Mouse (Mus musculus) embryo, embryonic 10 days (tissue): ENCODE results near the gene Ank.
A peak's percentile ranks its signal among the peaks of the same experiment; 100 is the strongest.

Experiments
- DNase-seq: peaks from one replicate; pipeline ENCODE4 v3.0.0-alpha.2; 2015; ENCODE audit warnings: low spot score

Ank gene

DNA sequence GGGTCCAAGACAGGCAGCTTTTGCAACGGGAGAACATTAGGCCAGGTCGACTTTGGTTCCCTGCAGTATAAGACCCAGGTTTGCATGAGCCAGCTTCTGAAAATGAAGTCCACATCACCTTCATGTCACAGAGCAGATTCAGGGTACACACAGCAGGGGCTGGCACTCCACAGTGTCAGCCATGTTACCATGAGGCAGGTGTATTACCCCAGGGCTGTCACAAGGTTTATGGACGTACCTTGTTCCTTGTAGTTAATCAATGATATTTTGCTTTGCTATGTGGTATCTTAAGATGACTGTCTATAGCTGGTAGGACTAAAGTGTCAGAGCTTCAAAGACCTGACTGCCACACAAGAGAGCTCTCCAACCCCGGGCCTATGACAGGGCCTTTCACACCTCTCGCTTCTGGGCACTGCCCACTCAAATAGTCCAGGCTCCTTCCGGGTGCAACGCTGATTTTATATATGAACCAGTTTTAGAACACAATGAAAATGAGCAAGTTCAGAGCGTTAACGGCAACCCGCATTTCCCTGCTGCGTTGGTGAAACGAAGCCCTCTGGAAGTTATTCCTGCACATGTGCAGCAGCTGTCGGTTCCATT, 132.4 kb downstream of the Ank start:
- no peak for DNase-seq

DNA sequence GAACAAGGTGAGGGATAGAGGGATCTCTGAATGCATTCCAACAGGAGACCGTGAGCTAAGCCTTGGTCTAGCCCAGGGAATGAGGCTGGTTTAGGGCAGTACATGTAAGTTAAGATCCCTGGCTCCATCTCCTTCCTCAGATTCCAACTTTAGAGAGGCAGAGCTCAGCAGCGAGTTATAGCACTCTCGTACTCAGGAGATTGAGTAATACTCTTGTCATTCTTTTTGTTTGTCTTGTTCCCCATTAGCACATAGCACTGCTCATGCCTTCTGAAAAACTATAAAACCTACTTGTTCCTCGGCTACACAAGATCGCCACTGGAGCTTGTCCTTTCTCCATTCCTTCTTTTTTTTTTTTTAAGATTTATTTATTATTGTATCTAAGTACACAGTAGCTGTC, 134.0 kb downstream of the Ank start:
- no peak for DNase-seq

DNA sequence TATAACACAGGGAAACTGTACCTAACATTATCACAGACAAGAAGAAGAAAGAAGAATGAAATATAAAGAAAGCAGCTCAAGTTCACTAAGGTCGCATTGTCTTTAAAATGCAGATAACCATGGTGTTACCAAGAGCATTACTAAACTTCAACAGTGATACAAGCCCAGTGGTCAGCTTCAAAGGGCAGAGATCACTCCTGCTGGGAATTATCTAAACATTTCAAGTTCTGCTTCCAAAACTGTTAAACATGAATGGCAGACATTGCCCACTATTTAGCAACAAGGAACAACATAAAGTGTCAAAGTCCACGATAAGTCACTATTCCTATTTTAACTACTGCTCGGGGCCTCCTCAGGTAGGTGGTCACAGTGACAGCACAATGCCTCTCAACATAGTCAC, 138.1 kb downstream of the Ank start:
- no peak for DNase-seq

DNA sequence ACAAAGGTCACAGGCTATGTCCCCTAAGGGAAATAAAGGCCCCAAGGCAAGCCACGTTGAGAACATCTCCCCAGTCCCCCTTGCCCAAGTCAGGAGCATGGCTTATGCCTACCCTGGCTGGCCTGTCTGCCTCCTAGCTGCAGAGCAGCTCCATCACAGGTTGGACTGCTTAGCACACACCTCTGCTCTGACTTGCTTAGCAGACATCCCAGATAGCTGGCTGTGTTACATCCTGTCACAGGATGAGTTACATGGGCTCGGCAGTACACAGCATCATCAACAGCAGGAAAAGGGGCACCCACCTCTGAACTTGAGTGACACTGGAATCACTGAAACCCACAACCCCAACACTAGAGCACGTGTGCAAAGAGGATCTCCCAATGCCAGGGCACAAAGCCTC, 138.8 kb downstream of the Ank start:
- DNase-seq: no peak

DNA sequence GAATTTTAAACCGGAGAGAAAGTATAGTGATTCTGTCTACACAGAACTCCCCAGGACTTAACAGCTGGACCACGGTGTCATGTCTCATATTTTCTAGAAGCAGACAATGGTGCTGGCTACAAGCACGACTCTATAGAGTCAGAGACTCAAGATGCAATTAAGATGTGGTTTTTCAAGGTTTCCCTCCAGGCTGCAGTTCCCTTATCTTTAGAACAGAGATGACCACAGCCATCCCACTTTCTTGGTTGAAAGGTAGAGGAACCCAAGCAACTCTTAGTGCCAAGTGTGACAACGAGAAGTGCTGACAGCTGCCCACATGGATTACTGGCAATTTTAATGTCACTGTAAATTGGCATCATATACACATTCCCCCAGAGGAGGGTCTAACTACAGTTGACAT, 143.1 kb downstream of the Ank start:
- DNase-seq: no peak

DNA sequence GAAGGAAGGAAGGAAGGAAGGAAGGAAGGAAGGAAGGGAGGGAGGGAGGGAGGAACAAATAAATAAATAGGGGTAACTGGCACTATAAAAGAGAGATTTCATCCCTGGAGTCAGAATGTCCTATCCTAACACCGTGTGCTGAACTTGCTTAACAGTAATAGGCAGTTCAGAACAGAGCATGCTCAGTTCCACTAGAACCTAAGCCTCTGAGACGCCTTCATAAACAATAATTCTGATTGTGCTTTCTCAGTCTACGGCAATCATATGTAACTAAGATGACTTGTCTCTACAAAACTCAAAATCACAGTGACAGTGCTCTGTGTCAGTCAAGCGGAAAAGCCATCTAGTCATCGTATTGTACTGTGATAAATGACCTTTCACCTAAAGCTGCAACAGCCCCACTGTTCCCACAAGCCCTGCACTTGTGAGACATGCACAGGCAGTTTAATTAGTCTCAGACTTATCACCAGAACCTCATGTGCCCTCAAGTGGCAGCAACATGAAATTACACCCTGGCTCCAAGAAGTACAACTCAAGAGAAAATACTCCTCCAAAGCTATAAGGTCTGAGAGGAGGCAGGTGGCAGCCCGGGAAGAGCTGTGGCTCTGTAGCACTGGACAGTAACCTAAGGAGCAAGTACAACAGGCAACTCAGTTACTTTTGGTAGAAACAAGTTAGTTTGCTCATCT, 146.2 kb downstream of the Ank start:
- peak; percentile 87 for DNase-seq

GRCm38 (mm10) chr15:27613255-27613654, 146.8 kb downstream of the Ank start:
- no peak for DNase-seq

GRCm38 (mm10) chr15:27616159-27616558, 149.7 kb downstream of the Ank start:
- no peak for DNase-seq

DNA sequence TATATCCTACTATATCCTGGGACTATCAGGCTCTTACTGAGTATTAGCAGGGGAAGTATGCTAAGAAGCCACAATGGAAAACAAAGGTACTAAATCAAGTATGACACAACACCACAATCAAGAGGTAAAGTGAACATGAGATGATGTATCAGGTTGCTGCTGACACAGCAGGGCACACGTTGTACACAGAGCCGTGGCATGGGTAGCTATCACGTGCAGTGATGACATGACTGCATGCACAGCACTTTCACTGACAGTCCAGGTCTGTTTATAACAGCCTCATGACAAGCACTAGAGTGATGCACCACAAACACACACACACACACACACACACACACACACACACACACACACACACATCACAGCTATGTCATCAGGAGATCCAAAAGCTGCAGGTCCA, 150.8 kb downstream of the Ank start:
- no peak for DNase-seq

GRCm38 (mm10) chr15:27618778-27619533, 152.5 kb downstream of the Ank start:
- no peak for DNase-seq

DNA sequence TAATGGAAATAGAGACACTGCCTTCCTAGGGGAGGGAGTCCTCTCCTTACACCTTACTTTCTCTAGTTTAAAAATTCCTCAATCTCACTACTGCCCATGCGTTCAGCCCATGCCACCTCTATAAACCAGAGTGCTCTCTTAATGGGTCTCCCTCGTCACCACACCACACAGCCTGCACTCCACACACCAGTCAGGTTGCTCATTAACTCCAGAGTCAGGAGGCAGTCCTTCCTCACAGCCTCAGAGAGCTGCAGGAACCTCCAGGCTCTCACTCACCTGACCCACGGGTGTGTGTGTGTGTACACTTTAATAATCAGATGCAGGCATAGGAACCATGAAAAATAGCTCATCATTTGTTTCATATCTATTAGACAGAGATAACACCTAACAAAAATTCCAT, 153.2 kb downstream of the Ank start:
- no peak for DNase-seq

DNA sequence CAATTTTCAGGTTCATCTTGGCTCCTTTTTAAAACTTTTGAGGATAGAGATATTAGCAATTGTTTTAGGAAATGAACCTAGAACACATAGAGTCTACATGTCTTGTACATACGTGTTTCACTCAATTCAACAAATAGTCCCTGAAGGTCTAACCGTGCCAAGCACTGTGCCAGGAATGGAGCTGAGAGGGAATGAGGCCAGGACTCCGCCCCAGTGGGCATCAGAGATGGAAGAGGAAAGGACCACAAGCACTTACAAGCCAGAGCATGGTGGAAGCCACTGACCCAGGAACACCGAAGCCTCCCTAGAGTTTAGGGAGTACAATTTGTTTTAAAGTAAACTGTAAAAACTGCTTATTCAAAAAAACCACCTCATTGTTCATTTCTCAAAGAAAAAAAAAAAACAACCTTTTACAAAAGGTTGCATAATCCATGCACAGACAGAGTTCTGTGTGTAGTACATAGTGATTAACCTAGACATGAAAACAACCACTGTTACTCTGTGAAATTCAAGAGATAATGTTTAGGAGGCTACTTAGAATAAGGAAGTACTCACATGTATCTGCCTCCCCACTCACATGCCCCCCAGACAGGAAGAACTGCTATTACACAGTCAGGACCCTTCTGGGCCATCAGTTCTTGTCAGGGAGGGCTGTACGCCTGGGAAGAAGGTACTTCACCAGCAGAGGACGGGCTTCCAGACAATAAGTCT, 154.2 kb downstream of the Ank start:
- DNase-seq: no peak

GRCm38 (mm10) chr15:27623286-27623685, 156.8 kb downstream of the Ank start:
- DNase-seq: no peak

- DNase-seq: no peak
These were observed 158.8 kb downstream of the Ank start for GRCm38 (mm10) chr15:27625014-27625889.

DNA sequence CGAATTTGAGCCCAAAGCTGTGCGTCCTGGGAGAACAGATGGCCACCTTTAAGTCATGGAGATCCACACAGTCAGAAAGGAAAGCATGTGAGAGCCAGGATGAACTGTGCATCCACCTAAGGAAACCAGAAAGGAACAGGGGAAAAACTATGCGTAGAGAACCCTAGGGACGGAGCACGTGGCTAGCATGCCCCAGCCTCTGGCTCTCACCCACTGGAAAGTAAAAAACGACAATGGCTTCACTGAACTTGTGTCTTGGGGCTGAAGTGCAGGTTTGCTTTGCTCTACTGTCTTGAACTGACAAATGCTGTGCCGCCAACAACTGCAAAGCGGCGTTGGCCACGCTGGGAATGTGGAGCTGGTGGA, 159.4 kb downstream of the Ank start:
- no peak for DNase-seq

DNA sequence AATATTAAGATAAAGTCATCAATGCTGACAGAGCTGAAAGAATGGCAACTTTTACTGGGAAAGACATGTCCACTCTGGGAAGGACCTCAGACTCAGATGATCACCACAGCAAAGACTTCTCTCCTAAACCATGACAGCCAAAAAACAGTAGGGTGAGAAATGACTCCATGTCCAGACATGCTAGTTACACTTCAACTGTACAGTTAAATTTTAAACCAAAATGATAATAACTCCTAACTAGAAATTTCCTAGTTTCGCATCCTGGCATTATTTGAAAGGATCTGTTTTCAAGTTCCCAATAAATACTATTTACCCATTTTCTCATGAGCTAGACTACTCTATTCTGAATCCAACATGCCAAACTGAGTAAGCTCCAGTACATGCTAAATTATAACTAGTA, 159.8 kb downstream of the Ank start:
- no peak for DNase-seq

- no peak for DNase-seq
These were observed 161.3 kb downstream of the Ank start for GRCm38 (mm10) chr15:27627794-27628193.

DNA sequence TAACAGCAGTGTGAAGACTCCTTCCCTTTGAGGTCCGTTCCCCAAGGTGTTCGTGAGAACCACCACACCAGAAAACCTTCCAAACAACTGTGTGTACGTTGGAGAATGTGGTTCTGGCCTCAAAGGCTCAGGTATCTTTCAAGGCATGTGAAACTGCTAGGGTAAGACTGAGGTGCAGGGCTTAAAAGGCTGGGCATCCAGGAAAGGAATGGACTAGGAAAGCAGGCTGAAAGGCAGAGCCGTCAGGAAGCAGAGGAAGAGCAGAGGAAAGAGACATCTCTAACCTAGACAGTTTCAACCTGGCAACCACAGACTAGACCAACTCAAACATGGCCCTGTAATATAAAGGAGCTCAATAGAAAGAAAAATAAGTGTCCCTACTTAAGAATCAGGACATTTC, 162.6 kb downstream of the Ank start:
- DNase-seq: no peak

GRCm38 (mm10) chr15:27629800-27630600, 163.5 kb downstream of the Ank start:
- DNase-seq: peak; percentile 18

GRCm38 (mm10) chr15:27630601-27631383, 164.3 kb downstream of the Ank start, which contains the start of gene Otulin:
Gene Otulin, minus strand, starts transcription at chr15:27630693.
- peak; percentile 99 for DNase-seq
